Mouse (Mus musculus): ENCODE measurements around the gene Clec4n.
"Not testable (repeated sequence)": the region's sequence is repeated elsewhere in the genome, so short reads cannot be mapped to it uniquely, and the experiment has no call there.

Gene Clec4n

DNA sequence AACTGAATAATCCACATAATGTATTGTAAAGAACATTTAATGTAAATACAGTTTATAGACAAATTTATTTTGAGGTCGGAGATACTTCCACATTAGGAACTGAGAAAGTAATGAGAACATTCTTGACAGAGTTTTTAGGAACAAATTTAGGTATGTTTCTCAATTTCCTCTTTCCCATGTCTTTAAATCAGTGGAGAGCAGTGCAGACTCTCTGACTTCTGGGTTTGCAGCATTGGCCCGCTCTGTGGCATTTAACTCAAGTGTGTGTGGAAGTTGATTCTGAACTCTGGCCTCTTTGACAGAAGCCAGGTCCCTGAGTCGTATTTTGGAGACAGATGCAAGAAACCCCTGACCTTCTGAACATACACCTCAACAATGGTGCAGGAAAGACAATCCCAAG is at the start of gene Clec4n:
TSS of gene Clec4n (plus strand) at position 200 of the 400 bp plus-strand sequence.
- no peak for DNase-seq (ENCODE audit: low spot score in 2 of 2)

DNA sequence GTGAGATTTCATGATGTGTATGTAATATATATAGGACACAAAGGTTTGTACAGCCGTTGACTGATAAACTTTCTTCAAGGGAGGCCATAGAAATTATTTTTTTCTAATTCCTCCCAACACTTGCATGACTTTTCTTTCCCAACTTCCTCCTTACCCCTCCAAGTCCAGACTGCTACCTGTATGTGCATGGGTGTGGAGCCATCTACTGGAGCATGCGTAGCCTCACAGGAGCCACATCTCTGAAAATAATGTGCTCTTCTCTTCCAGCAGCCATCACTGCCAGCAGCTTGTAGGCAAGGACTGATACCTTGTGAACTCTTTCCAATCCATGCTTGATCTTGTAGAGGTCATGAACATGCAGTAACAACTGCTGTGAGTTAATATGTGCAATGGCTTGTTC is 44.8 kb upstream of the Clec4n start:
- DNase-seq (ENCODE audit: low spot score in 2 of 2): not testable (repeated sequence)

DNA sequence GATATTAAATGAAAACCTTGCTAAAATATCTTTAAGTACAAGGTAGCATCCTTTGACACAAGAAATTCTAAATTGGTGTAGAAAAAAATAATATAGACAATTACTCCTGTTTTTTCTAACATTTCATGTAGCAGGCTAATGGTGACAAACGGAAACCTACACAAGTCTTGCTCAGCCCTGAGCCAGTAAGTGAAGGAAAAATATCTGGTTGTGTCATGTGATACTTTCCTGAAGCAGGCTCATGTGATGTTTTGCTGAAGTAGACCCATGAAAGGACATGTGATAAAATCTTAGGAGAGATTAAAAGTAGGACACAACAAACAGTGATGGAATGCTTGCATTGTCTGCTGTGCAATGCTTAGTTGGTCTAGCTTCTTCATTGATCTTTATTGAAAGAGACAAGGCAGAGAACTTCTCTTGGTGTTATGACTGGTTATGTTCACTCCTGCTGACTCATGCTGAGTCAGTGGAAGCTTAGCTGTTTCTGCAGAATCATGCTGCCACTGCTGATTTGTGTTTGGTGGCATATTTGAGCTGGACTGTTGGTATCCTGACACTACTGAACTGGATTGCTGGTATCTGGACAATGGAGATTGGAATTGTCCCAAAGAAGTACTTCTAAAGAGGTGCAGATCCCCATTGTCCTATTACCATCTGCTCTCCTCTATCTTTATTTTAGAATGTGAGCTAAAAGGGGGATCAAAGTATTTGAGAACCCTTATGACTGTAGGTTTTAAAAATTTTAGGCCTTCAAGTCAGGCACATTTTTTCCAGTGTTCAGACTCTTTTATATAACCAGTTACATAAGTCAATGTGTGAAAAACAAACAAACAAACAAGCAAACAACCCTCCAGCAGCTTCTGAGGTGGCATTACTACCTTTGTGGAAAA is 22.2 kb upstream of the Clec4n start:
- no peak for DNase-seq (ENCODE audit: low spot score in 2 of 2)

DNA sequence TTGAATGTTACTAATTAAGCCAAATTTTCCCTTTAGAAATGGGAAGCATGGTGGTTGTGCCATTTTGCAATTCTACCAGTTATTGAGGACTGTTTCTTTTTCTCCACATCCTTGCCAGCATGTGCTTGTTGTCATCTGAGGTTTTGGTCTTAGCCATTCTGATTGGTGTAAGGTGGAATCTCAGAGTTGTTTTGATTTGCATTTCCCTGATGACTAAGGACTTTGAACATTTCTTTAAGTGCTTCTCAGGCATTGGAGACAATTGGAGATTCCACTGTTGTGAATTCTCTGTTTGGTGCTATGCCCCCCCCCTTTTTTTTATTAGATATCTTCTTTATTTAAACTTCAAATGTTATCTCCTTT is 21.6 kb upstream of the Clec4n start:
- DNase-seq (ENCODE audit: low spot score in 2 of 2): not testable (repeated sequence)

DNA sequence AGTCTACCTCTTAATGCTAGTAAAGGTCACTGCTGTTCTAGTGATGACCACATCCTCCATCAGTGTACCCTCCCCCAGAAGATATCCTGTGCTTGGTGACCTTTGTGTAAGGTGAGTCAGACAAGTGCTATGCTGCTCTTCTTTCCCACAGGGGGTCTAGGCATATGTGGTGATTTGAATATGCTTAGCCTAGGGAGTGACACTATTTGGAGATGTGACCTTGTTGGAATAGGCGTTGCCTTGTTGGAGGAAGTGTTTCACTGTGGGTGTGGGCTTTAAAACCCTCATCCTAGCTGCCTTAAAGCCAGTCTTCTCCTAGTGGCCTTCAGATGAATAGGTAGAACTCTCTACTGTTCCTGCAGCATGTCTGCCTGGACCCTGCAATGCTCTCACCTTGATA is 17.9 kb upstream of the Clec4n start:
- no peak for DNase-seq (ENCODE audit: low spot score in 2 of 2)

DNA sequence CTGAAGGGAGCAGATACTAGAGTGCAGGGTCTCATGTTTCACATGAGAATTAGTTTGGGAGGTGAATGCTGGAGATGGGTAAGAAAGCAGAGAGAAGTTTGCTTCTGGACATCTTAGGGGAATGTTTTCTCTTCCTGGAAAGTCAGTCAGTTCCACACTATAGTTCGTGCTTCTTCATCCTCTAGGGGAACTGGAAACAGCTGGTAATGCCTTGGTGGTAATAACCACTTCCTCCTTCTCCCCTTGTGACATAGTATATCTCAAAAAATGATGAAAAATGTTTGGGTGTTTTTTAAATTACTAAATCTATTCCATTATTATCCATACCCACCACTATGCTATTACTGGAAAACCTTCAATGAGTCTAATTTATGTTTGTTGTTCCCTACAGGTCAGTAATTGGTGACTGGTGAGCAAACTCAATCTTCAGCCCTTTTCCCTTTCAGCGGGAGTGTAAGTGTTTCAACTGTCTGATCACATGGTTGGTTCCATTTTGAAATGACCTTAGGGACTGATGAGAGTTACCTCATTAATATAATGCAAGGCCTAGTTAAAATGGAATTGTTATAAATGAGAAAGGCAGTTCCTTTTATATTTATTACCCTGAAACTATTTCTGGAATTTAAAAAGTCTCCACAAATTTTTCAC is 2.0 kb upstream of the Clec4n start:
- DNase-seq (ENCODE audit: low spot score in 2 of 2): no peak

DNA sequence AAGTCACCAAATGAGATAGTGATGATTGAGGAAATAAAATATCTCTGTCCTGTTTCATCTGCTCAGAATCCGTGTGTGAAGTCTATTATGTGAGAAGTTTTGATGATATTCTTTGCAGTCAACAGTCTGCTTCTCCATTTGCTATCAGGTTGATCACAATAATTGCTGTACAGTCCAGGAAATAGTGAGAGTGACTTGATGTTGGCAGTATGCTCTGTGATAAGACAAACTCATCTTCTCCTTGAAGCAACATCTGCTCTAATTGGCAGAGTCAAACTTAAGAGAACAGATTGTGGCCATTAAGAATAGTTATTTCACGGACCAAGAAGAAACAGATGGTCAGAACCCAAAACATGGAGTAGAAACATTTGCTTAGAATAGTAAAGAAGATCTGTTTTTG is 1.5 kb downstream of the Clec4n start:
- DNase-seq (ENCODE audit: low spot score in 2 of 2): no peak

DNA sequence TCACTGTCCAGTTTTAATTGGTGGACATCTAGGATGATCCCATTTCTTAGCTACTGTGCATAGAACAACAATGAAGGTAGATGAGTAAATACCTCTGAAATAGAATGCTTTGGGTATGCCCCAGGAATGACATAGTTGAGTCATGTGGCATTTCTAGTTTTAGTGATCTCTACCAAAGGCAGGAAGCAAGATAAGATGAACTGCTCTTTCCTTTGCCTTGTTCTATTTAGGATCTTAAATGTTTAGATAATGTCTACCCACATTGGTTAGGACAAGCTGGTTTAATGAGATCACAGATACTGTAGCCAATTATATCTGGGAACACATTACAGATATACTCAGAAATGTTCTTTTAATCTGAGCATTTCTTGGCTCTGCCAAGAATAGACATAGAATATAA is 7.9 kb downstream of the Clec4n start:
- DNase-seq (ENCODE audit: low spot score in 2 of 2): no peak

DNA sequence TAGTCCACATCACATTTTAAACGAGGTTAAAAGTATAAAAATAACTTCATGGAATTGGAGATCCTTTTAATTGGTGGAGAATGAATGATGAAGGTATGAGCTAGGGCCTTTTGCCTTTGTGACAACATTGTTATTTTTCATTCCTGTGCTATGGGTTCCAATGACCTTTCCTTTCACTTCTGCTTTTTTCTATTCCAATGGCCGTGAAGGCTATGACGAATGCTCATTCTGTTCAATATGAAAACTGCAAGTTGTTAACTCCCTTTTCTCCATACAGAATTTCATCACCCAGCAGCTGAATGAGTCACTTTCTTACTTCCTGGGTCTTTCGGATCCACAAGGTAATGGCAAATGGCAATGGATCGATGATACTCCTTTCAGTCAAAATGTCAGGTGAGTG is 14.6 kb downstream of the Clec4n start:
- DNase-seq (ENCODE audit: low spot score in 2 of 2): no peak

DNA sequence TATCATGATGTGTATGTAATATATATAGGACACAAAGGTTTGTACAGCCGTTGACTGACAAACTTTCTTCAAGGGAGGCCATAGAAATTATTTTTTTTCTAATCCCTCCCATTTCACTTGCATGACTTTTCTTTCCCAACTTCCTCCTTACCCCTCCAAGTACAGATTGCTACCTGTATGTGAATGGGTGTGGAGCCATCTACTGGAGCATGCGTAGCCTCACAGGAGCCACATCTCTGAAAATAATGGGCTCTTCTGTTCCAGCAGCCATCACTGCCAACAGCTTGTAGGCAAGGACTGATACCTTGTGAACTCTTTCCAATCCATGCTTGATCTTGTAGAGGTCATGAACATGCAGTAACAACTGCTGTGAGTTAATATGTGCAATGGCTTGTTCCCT is 19.2 kb downstream of the Clec4n start:
- DNase-seq (ENCODE audit: low spot score in 2 of 2): not testable (repeated sequence)

DNA sequence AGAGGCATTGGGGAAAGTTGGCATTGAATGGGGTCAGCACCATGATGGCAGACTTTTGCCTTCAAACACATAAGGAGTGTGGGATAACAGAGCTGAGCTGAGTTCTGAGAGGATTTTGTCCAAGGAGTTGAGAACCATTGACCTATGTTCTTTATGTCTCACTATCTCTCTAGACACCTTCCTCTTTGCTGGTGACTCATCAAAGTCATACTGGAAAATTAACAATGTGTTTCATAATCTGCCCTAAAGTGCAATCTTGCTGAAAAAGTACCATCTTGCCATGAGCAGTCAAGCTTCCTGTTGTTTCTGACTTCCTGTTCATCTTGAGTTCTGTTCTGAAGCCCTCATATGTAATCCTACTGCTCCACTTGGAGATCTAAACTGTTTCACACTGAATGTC is 23.1 kb downstream of the Clec4n start:
- no peak for DNase-seq (ENCODE audit: low spot score in 2 of 2)

DNA sequence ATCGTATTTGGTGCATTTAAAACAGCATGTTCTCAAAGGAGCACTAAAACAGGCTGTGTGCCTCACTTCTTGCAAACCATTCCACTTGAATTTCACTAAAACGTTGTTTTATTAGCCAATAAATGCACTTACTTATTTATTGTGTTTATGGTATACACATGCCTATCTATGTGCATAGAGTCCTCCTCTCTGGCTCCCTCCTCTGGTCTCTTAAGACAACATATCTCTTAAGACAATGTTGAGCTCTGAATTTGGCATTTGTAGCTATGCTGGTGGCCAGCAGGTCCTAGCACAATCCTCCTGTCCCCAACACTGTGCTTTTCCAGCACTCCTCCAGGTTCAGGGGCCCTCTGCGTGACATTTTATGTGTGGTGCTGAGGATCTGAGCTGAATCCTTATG is 29.3 kb downstream of the Clec4n start:
- DNase-seq (ENCODE audit: low spot score in 2 of 2): no peak

DNA sequence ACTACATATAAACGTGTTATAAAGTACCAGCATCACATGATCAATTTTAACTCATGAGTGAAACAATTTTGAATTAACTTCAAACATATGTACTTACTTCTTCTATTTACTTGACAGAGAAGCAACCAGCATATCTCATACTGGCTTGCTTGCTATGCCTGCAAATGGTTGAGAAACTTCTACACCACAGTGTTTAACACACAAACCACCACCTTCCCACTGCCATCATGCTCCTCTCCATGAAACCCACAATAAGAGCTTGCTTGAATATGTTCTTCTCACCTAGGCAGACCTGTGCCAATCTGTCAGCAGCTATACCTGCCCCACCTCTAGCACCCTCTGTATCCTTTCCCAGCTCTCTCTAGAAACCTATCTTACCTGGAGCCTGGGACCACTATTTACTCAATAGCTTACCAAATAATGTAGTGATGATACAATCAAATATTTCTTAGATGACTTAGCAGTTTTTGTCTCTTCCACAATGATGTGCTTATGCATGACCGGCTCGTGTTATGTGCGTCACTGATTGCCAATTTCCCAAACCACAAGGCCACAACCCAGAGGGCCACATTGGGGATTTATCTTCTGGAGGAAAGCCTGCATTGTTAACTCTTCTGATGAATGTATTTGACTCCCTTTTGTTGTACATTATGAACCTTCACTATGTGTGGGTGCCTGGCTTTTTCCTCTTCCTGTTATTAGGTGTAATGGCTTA is 30.4 kb downstream of the Clec4n start:
- DNase-seq (ENCODE audit: low spot score in 2 of 2): no peak

DNA sequence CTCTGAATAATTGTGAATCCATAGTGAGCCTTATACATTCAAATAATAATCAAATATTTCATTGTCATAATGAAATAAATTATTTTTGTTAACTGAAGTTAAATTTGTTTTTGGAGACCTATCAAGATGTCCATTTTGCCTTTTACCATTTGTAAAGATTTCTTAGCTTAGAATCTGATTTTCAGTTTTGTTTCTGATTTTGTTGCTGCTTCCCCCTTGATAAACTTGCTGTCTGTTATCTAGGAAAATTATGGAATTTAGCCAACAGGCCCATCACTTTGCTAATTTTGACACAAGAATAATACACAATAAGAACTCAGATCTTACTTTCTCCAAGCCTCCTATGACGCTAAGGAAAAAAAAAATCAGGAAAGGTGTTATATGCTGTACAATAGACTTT is 31.2 kb downstream of the Clec4n start:
- no peak for DNase-seq (ENCODE audit: low spot score in 2 of 2)

DNA sequence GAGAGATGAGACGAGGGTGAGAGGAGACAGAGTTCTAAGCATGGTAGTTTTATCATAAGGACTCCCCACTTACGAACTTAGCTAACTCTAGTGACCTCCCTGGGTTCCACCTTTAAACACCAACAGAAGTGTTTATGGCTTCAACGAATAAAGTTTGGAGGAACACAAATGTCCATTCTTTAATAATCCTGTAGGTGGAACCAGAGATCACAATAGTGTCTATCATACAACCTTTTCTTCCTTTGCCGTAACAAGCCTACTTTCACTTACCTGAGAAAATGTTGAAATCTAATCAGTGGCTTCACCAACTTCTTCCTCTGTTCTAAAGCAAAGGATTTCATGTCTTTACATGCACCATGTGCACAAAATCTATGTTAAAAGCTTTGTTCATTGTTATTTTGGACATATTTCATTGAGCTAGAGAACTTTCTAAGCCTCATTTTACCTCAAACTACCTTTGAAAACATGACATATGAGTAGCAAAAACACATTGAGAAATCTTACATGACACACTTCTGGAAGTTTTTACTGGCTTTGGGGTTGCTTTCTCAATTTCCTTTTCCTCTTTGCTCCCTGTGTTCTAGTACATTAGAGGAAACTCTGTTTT is 32.0 kb downstream of the Clec4n start, which contains the start of gene Clec4d:
TSS of gene Clec4d (plus strand) at position 557 of the 607 bp plus-strand sequence.
- DNase-seq (ENCODE audit: low spot score in 2 of 2): no peak

DNA sequence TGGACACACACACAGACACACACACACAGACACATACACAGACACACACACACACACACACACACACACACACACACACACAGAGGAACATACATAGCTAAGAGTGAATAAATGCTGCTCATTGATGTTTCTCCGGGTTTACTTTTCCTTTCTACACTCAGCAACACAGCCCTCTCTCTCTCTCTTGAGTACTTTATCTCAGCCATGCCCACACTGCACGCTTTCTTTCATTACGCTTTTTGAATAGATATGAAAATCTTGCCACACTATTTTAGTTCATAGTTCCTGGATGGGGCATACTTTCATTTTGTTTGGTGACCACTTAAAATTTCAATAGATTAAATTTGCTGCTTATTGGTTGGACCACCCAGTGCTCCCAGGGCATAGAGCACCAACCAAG is 34.6 kb downstream of the Clec4n start:
- no peak for DNase-seq (ENCODE audit: low spot score in 2 of 2)

DNA sequence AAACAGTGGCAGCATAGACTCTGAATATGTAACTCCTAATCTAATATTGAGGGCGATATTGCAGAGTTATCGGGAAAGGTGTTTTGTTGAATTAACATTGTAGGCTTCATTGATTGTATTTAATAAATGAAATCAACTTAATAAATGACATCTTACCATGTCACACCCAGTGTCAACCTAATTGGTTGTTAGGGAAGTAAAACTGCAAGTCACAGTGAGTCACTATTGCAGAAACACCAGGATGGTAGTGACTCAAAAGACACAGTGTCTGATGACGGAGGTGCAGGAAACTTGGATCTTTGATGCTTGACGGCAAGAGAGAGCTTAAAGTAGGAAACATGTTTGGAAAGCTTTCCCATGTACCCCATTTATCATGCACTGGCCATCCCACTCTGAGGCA is 36.2 kb downstream of the Clec4n start:
- DNase-seq (ENCODE audit: low spot score in 2 of 2): no peak

DNA sequence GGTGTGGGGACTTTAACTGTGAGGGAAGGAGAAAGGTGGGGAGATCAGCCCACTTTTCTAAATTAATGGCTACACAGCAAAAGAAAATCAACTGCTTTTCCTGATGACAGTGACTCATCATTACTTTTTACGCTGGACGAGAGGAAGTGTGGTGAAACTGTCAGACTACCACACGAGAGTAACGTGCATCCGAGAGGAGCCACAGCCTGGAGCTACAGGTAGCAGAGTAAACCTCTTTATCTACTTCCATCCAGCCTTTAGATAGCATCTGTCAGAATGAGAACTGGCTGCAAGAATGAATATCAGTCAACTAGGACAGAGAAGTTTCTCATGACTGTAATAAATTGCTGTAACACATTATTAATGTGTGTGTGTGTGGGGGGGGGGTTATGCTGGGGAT is 37.3 kb downstream of the Clec4n start:
- no peak for DNase-seq (ENCODE audit: low spot score in 2 of 2)

DNA sequence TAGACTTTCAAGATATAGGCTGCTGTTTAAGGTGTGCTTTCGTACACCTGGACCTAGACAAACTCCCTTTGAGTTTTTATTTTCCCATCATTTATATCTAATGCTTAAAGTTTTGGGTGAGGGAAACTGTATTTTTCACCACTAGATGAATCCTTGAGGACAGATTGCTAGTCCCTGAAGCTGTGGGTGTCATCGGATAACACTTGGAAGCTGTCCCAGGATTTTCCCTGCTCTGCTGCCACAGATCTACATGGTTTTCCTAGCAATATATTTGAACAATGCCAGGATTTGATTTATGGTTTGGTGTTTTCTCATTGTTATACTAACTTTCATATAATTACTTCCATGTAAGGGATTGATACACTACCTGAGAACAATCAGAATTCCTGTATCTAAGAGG is 49.8 kb downstream of the Clec4n start:
- no peak for DNase-seq (ENCODE audit: low spot score in 2 of 2)

DNA sequence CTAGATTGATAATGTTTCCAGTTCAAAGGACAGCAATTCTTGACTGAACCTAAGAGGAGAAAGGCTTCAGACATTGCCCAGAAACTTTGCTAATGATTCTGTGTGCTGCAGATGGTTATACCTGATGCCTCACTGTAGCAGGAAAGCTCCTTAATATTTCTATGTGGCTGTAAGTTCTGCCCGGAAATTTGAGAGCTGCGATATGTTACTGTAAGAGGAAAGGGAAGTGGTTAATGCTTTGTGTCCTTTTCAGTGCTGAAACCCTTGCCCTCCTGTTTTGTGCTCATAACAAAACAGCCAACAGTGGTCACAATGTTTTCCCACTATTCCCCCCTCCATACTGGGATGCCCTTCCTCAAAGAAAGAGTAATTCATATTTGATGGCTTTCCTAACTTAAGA is 56.7 kb downstream of the Clec4n start:
- DNase-seq (ENCODE audit: low spot score in 2 of 2): no peak

DNA sequence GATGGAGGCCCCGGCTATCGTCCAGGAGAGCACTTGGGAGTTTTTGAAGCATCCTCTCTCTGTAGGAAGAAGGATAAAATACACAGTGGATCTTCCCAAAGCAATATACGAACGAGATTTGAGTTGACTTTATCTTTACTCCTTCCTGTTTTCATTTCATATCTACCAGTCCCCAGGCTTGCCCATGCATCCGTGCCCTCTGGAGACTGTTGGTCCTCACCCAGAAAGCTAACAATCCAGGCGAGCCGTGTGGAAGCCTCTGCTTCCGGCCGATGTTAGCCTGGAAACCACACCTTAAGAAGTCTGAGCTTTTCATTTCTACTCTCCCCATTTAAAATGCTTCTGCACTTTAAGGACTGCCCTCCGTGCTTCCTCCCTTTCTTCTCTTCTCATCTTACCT is 59.3 kb downstream of the Clec4n start:
- no peak for DNase-seq (ENCODE audit: low spot score in 2 of 2)

DNA sequence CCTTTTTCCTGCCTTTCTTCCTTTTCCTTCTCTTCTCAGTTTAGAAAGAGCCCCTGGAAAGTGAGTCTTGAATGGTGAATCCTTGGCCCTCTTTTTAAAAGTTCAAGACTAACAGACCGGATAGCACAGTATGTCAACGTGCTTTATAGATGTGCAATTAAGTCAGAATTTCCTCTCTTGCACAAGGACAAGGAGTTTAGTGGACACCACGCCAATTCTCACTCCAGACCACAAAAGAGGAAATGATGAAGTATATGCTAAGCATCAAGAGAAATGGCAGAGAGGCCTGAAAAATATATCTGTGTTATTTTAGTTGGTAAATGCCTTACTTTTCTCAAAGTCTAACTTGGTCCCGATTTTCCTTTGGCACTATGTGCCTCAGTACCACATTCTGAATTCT is 60.1 kb downstream of the Clec4n start, which contains the start of gene Clec4e:
TSS of gene Clec4e (minus strand) at position 118 of the 400 bp plus-strand sequence.
- no peak for DNase-seq (ENCODE audit: low spot score in 2 of 2)

Data from frontal cortex, postnatal 14 days (tissue).